Mouse (Mus musculus) stomach, embryonic 14.5 days (tissue): Measurements from ENCODE around the gene Stx1b. TPM values are rescaled to one million over a fixed set of nuclear protein-coding genes. Genes with fewer than 3 reads are reported as not detected.

ENCODE experiments used
- ATAC-seq: fragments of 200-750 bp; cut with Nextera tagmentation; 2 replicates; pipeline ENCODE4 v1.8.0; 2017; ENCODE audit warnings: low read depth, moderate TSS enrichment; ENCODE audit not compliant: insufficient number of reproducible peaks, insufficient read depth, low FRiP score
- H3K27ac ChIP-seq: fragments of 300-500 bp; sonication (generic); 2 replicates; pipeline ENCODE4 v1.5.1; 2014; ENCODE audit warnings: mild to moderate bottlenecking, low read length, moderate library complexity, mixed read lengths
- H3K27me3 ChIP-seq: fragments of 300-500 bp; sonication (generic); 2 replicates; pipeline ENCODE4 v1.6.1; 2014; ENCODE audit warnings: low read length, control low read depth, mixed read lengths; ENCODE audit not compliant: control insufficient read depth, insufficient read depth
- H3K36me3 ChIP-seq: fragments of 300-500 bp; sonication (generic); 2 replicates; pipeline ENCODE4 v1.6.1; 2014; ENCODE audit warnings: mild to moderate bottlenecking, control low read depth, low read length, moderate library complexity, mixed read lengths; ENCODE audit not compliant: control insufficient read depth, insufficient read depth
- H3K4me1 ChIP-seq: fragments of 300-500 bp; sonication (generic); 2 replicates; pipeline ENCODE4 v1.6.1; 2014; ENCODE audit warnings: low read length, control low read depth, mixed read lengths; ENCODE audit not compliant: control insufficient read depth, insufficient read depth
- H3K4me2 ChIP-seq: fragments of 300-500 bp; sonication (generic); replicated peaks from 2 replicates; pipeline ENCODE4 v1.6.1; 2014; ENCODE audit warnings: low read depth, low read length, control low read depth
- H3K4me3 ChIP-seq: fragments of 300-500 bp; sonication (generic); 2 replicates; pipeline ENCODE4 v1.5.1; 2014; ENCODE audit warnings: low read depth, low read length, control low read depth
- H3K9ac ChIP-seq: fragments of 300-500 bp; sonication (generic); replicated peaks from 2 replicates; pipeline ENCODE4 v1.6.1; 2014; ENCODE audit warnings: low read depth, mild to moderate bottlenecking, control low read depth, low read length, moderate library complexity, mixed read lengths
- H3K9me3 ChIP-seq: fragments of 300-500 bp; sonication (generic); 2 replicates; pipeline ENCODE4 v1.6.1; 2016; ENCODE audit warnings: low read depth, low read length, control low read depth; ENCODE audit not compliant: control insufficient read depth
- WGBS: fragments of 180-500 bp; shearing (Covaris S2); extraction: QIAGEN DNeasy Blood & Tissue Kit; methylation state at CpG from one replicate; pipeline ENCODE4 v1.1.7; 2014; 5-methylcytosine and 5-hydroxymethylcytosine counted together
- polyA plus RNA-seq: library from polyadenylated mRNA; unstranded; fragments of >200 nt; fragmentation: Nextera tagmentation; extraction: Ambion mirVana; gene quantifications from 2 replicates; pipeline ENCODE4 v1.2.1, GENCODE M21; 2014

Gene Stx1b
- polyA plus RNA-seq, 1 experiment from 2014 or later: 6.3 TPM

DNA sequence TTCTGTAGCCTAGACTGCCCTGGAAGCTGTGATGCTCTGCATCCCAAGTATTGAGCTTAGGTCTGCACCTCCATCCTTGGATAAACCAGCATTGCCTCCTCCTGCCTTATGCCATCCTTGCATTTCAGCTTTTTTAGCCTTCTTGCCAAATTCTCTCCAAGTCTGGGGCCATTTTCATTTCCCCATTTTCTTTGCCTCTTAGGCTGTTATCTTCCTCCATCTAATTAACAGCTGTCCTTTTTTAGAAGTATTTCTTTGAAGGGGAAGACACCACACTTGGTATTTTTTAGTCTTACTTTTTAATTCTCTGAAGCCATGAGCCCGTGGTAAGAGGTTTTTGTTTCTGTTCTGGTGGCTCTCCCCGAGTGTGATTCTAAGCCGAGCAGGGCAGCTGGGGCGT lies 60.7 kb downstream of the Stx1b start:
- H3K9me3 ChIP-seq: no peaks in the 10 kb centered on the region
- ATAC-seq: no peak
- no peak overlapping the region for H3K9ac ChIP-seq
- H3K27ac ChIP-seq: no peak overlapping the region
- H3K4me1 ChIP-seq: peaks cover 4% of the 10 kb centered on the region; the same call in 1 of the 2 replicates
- H3K4me2 ChIP-seq: no peak overlapping the region
- H3K27me3 ChIP-seq: no peaks in the 10 kb centered on the region
- H3K4me3 ChIP-seq: no peak overlapping the region
- 94% methylated on average over 4 of the region's 4 CpGs for WGBS
- peaks cover 50% of the 10 kb centered on the region for H3K36me3 ChIP-seq

DNA sequence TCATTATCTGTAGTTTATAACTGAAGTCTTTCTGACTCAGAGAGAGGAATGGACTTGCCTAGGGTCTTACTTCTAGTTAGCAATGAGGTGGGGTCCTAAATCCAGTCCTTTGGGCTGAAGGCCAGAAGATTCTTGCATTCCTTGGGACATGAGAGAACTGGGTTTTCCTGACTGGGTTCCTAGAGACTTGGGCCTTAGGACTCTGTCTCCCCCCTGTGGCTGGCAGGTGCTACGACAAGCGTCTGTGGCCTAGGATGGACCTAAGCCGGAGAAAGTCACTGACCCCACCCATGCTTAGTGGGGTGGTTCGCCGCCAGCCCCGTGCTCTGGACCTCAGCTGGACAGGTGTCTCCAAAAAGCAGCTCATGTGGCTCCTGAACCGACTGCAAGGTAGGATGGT lies 63.3 kb downstream of the Stx1b start:
- H3K4me3 ChIP-seq: no peak overlapping the region
- peaks cover 55% of the 10 kb centered on the region for H3K36me3 ChIP-seq
- WGBS: 42% methylated on average over 7 of the region's 7 CpGs
- ATAC-seq: no peak; the same call in 1 of the 2 replicates
- no peak overlapping the region for H3K4me2 ChIP-seq
- no peaks in the 10 kb centered on the region for H3K4me1 ChIP-seq
- no peak overlapping the region for H3K27ac ChIP-seq
- no peak overlapping the region for H3K9ac ChIP-seq
- H3K9me3 ChIP-seq: no peaks in the 10 kb centered on the region
- no peaks in the 10 kb centered on the region for H3K27me3 ChIP-seq

DNA sequence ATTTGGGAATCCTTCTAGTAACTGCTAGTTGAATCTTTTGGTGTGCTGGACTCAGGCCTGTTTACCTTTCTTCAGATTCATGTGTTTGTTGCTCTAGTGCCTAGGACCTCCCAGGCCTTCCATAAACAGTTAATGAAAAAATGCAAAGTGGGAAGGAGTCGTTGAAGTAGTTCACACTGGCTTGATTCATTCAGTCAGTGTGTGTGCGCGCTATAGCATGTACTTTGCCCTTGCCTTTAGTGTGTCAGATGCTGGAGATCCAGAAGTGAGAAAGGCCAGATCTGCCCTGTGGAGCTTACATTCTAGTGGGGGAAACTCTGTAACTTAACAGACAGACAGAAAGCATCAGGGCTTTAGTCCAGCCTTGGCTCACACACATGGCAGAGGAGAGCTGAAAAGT lies 63.9 kb downstream of the Stx1b start:
- no peak for ATAC-seq
- WGBS: 71% methylated on average over 3 of the region's 3 CpGs

GRCm38 (mm10) chr7:127759716-127760115 lies 64.6 kb downstream of the Stx1b start:
- H3K36me3 ChIP-seq: peaks cover 56% of the 10 kb centered on the region
- H3K4me1 ChIP-seq: no peaks in the 10 kb centered on the region
- WGBS: 52% methylated on average over 6 of the region's 6 CpGs
- no peak for ATAC-seq
- no peak overlapping the region for H3K9ac ChIP-seq
- no peaks in the 10 kb centered on the region for H3K9me3 ChIP-seq
- no peak overlapping the region for H3K27ac ChIP-seq
- no peak overlapping the region for H3K4me2 ChIP-seq
- H3K27me3 ChIP-seq: no peaks in the 10 kb centered on the region
- no peak overlapping the region for H3K4me3 ChIP-seq

More for the DNA sequence above, 63.9 kb downstream of the Stx1b start:
- H3K36me3 ChIP-seq: peaks cover 55% of the 10 kb centered on the region
- no peak overlapping the region for H3K4me3 ChIP-seq
- H3K4me1 ChIP-seq: no peaks in the 10 kb centered on the region
- H3K9me3 ChIP-seq: no peaks in the 10 kb centered on the region
- no peak overlapping the region for H3K27ac ChIP-seq
- H3K27me3 ChIP-seq: no peaks in the 10 kb centered on the region
- H3K9ac ChIP-seq: no peak overlapping the region
- no peak overlapping the region for H3K4me2 ChIP-seq

Other genes with a start within 250 kb of the Stx1b start
- gene Ccdc189, start 236.0 kb downstream of the Stx1b start, polyA plus RNA-seq: 7.8 and 8.2 TPM in 2 replicates
- 37.0 and 39.9 TPM in 2 replicates for gene Rnf40, start 235.8 kb downstream of the Stx1b start, polyA plus RNA-seq
- 16.0 and 17.2 TPM in 2 replicates for gene Zfp629, start 208.8 kb downstream of the Stx1b start, polyA plus RNA-seq
- 57.8 and 65.2 TPM in 2 replicates for gene Bcl7c, start 115.6 kb downstream of the Stx1b start, polyA plus RNA-seq
- 20.1 and 22.1 TPM in 2 replicates for gene Ctf1, start 111.8 kb downstream of the Stx1b start, polyA plus RNA-seq
- gene Ctf2, start 92.4 kb downstream of the Stx1b start, polyA plus RNA-seq: 0.32 and 0.66 TPM in 2 replicates
- gene Fbxl19, start 80.0 kb downstream of the Stx1b start, polyA plus RNA-seq: 3.9 and 6.2 TPM in 2 replicates
- gene Orai3, start 54.7 kb downstream of the Stx1b start, polyA plus RNA-seq: 19.6 and 24.8 TPM in 2 replicates
- 31.2 and 32.1 TPM in 2 replicates for gene Setd1a, start 47.9 kb downstream of the Stx1b start, polyA plus RNA-seq
- not detected in 2 replicates for gene Gm49388, start 38.9 kb downstream of the Stx1b start, polyA plus RNA-seq
- 21.1 and 22.7 TPM in 2 replicates for gene Hsd3b7, start 23.9 kb downstream of the Stx1b start, polyA plus RNA-seq
- gene Stx4a, start 255 bp downstream of the Stx1b start, polyA plus RNA-seq: 29.1 and 29.7 TPM in 2 replicates
- gene Zfp646, start 51.7 kb upstream of the Stx1b start, polyA plus RNA-seq: 17.1 and 18.9 TPM in 2 replicates
- 13.7 and 18.0 TPM in 2 replicates for gene Zfp668, start 52.3 kb upstream of the Stx1b start, polyA plus RNA-seq
- gene Prss53, start 66.4 kb upstream of the Stx1b start, polyA plus RNA-seq: 0.95 and 1.4 TPM in 2 replicates
- not detected in 2 replicates for gene Gm21974, start 70.9 kb upstream of the Stx1b start, polyA plus RNA-seq
- gene Vkorc1, start 71.1 kb upstream of the Stx1b start, polyA plus RNA-seq: 158 and 184 TPM in 2 replicates
- 152 TPM in 2 replicates for gene Bckdk, start 79.5 kb upstream of the Stx1b start, polyA plus RNA-seq
- 40.3 and 43.0 TPM in 2 replicates for gene Kat8, start 88.0 kb upstream of the Stx1b start, polyA plus RNA-seq
- gene Prss8, start 105.6 kb upstream of the Stx1b start, polyA plus RNA-seq: 48.2 and 55.5 TPM in 2 replicates
- gene Prss36, start 122.2 kb upstream of the Stx1b start, polyA plus RNA-seq: 8.2 and 8.5 TPM in 2 replicates
- 71.4 and 72.4 TPM in 2 replicates for gene Fus, start 142.9 kb upstream of the Stx1b start, polyA plus RNA-seq
- 71.4 and 74.6 TPM in 2 replicates for gene Pycard, start 169.3 kb upstream of the Stx1b start, polyA plus RNA-seq
- gene Trim72, start 179.4 kb upstream of the Stx1b start, polyA plus RNA-seq: 0.19 TPM in 1 of 2 replicates, not detected in the other
- gene Itgam, start 238.1 kb upstream of the Stx1b start, polyA plus RNA-seq: 0.77 TPM in 2 replicates
- gene Gm49368, start 238.1 kb upstream of the Stx1b start, polyA plus RNA-seq: not detected in 2 replicates